Mouse (Mus musculus) bone marrow, adult 2 months (tissue): ENCODE data around the gene Il12b. TPM values are rescaled to one million over a fixed set of nuclear protein-coding genes. Genes with fewer than 3 reads are reported as not detected.

ENCODE experiments used
- H3K27ac ChIP-seq: fragments of 200-500 bp; 2 replicates; pipeline ENCODE4 v1.5.1; 2012; ENCODE audit warnings: low read depth, mild to moderate bottlenecking, control low read depth, inconsistent platforms, low read length; ENCODE audit not compliant: control insufficient read depth, poor library complexity, insufficient read depth
- H3K4me1 ChIP-seq: fragments of 200-500 bp; 2 replicates; pipeline ENCODE4 v1.6.1; 2011; ENCODE audit warnings: low read length; ENCODE audit not compliant: control insufficient read depth, insufficient read depth
- H3K4me3 ChIP-seq: fragments of 200-500 bp; replicated peaks from 2 replicates; pipeline ENCODE3; 2011; ENCODE audit warnings: mild to moderate bottlenecking, low read depth, low read length, control low read depth; ENCODE audit not compliant: control insufficient read depth
- CTCF ChIP-seq: fragments of 200-500 bp; IDR thresholded peaks from 2 replicates; pipeline ENCODE4 v1.5.1; 2011; ENCODE audit warnings: low read length, control low read depth; ENCODE audit not compliant: control insufficient read depth, insufficient read depth
- POLR2A ChIP-seq: fragments of 200-500 bp; IDR thresholded peaks from 2 replicates; pipeline ENCODE4 v1.6.1; 2011; ENCODE audit warnings: low read depth, mild to moderate bottlenecking, control low read depth, low read length, borderline replicate concordance; ENCODE audit not compliant: control insufficient read depth
- WGBS: fragments of 180-500 bp; shearing (Covaris S2); methylation state at CpG from one replicate; pipeline ENCODE4 v1.1.7; 2018; 5-methylcytosine and 5-hydroxymethylcytosine counted together
- polyA plus RNA-seq: library from polyadenylated mRNA; stranded (reverse); fragments of >200 nt; gene quantifications from 2 replicates; pipeline ENCODE4 v1.2.4, GENCODE M21; 2011; ENCODE audit warnings: low replicate concordance; ENCODE audit not compliant: missing spikeins, insufficient read depth, insufficient read length

The Il12b gene
- polyA plus RNA-seq, 1 experiment, result not detected

DNA sequence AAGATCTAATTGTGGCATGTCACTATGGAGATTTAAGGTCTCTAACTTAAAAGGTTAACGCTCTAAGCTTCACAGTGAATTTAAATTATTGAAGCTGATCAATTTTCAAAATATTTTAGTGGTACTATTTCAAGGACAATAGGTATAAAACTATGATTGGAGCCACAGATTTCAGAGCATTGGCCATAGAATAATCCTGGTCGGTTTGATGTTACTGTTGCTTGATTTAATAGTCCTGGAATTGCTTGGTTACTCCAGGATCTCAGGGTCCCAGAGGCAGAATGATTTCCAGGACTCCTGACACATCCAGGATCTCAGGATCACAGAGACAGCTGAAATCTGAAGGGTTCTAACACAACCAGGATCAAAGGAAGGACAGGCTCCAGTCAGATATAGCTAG, 12.8 kb upstream of the Il12b start:
- WGBS, result 82% methylated on average over 2 of the region's 2 CpGs
- Histone ChIP-seq H3K4me3 (no peak overlapping the region), H3K4me1 (no peaks in the 10 kb centered on the region; the same call in 1 of the 2 replicates), H3K27ac (no peak overlapping the region)
- TF ChIP-seq CTCF (no peak), POLR2A (no peak)

DNA sequence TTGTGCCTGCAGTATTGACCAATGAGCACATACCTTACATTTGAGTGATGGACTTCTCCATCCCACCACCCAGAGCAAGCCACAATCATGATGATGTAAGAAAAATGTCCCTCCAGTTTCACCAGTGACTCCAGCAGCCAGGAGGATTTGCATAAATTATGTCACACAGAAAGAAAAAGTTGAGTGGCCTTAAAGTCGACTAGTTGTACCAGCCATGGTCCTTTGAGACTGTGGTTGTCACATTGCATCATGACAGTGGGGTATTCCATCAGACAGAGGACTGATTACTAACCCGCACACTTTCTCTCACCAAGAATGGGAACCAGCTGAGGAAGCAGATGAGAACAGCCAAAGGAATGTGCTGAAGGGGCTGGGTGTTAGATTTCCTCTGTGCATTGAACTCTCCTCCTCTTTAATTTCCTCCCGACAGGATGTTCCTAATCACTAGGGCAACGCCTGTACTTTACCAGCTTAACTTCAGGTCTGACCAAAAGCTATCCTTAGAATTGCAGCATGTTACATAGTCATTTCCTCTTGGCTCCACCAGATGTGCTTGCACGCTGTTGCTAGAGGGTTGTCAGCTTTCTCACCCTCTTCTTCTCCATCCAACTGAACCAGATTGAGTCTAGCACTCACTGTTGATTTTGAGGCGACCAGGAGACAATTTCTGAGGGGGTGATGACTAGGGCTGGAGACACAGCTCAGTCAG, 9.7 kb upstream of the Il12b start:
- no peak overlapping the region for H3K4me3 ChIP-seq
- TF ChIP-seq CTCF (no peak), POLR2A (no peak)
- 4% methylated on average over 6 of the region's 6 CpGs for WGBS

DNA sequence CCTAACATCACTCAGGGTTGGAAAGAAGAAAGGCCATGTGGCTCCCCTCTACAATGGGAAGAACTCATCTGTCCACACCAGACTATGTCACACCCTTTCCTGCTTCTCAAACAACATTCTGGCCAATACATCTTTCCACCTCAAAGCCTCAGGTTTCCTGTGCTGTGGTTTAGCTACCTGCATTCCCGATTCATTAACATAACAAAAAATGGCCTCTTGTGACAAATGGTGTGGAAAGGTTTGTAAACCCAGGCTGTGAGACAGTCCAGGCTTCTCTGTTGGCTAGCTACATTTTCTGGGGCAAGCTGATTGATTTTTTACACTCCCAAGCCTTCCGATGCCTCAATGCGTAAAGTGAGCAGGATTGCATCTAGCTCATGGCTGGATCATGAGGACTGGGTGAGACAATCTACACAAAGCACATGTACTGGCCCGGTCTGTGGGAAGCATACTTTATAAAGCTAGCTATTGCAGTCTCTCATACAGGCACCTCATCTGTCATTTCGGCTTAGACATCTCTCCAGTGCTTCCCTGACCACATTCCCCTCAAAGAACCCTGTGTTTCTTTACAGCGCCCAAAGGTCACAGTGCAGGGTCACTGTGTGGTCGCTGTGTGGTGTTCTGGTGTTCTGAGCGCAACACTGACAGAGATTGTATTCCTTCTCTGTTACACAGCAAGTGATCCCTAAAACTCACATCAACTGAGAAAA, 6.6 kb upstream of the Il12b start:
- peaks cover 5% of the 10 kb centered on the region for H3K4me1 ChIP-seq
- no peak for TF ChIP-seq CTCF
- no peak for TF ChIP-seq POLR2A
- H3K4me3 ChIP-seq, result no peak overlapping the region
- WGBS, result 78% methylated on average over 8 of the region's 8 CpGs
- H3K27ac ChIP-seq, result no peak overlapping the region

More for the DNA sequence above, 9.7 kb upstream of the Il12b start:
- Histone ChIP-seq H3K4me1 (no peaks in the 10 kb centered on the region; the same call in 1 of the 2 replicates), H3K27ac (no peak overlapping the region)

DNA sequence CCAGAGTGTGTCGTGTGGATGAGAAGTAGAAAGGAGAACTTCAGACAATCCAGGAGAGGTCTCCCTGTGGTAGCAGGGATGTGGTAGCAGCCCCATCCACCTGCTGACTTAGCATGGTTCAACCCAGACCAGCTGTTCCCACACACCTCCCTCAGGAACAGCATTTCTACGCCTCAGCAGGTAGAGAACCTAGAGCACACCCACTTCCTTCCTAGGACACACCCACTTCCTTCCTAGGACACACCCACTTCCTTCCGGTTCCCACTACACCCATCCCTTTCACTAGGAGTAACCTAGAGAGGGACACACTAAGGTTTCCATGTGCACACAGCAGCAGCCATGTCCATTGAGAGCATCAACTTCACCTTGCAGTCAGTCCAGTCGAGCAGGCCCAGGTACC, 4.5 kb upstream of the Il12b start:
- TF ChIP-seq CTCF (no peak), POLR2A (no peak)
- WGBS, result 14% methylated on average over 4 of the region's 4 CpGs
- Histone ChIP-seq H3K4me1 (peaks cover 5% of the 10 kb centered on the region), H3K4me3 (no peak overlapping the region), H3K27ac (no peak overlapping the region)

DNA sequence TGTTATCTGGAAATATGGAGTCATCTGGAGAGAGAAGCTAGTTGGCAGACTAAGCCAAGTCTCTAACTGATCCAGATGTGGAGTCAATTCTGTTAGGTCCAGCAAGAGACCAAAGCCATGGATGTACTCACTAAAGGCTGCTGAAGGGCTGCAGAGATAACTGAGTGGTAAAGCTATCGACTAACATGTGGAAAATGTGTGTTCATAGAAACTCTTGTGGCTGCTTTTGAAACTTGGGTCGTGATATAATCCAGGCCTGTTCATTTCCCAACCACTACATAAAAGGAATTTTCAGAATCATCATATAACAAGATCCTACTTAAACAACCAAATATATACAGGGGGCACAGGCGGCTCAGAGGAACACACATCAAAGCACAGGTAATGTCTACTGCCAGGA, 2.3 kb upstream of the Il12b start:
- H3K27ac ChIP-seq, result no peak overlapping the region
- H3K4me1 ChIP-seq, result peaks cover 5% of the 10 kb centered on the region
- no peak overlapping the region for H3K4me3 ChIP-seq
- WGBS, result 73% methylated on average over 3 of the region's 3 CpGs
- no peak for TF ChIP-seq CTCF
- no peak for TF ChIP-seq POLR2A

DNA sequence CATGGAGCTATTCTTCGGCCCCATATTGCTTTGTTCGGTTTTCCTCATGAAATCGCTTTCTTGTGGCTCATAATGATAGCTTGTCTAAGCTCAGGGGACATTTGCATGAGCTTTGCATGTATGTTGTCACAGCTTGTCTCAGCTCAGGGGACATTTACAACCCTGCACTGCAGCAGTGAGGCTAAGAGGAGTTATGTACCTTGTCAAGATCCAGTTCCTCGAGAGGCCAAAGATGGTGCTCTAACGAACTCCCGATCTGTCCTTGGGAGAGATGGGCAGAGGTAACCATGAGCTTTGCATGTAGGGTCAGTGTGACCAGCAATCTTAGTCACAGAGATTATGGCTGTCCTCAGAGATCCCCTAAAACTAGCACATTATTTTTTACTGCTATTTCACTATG, 1.5 kb upstream of the Il12b start:
- no peak overlapping the region for H3K27ac ChIP-seq
- H3K4me1 ChIP-seq, result peaks cover 5% of the 10 kb centered on the region
- H3K4me3 ChIP-seq, result no peak overlapping the region
- 85% methylated on average over 6 of the region's 6 CpGs for WGBS
- TF ChIP-seq POLR2A, result no peak
- TF ChIP-seq CTCF, result no peak

DNA sequence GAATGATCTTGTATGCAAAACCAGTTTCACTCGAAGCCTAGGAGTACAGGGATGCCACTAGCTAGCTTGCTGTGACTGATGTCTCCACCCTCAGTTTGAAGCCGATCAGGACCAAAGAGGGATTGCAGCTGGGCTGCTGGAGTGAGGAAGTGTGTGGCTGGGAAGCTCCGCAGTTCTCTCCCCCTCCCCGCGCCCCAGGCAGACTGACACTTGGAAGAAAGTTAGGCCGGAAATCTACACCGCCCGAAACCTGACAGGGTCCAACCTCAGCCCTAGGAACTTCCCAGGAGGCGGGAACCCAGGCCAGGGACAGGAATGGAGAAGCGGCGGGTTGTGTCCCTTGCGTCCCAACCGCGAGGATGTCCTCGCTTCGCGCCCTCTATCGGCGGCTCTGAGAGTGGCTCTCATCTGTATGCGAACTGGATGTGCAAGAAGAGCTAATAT, 1.1 kb upstream of the Il12b start:
- H3K27ac ChIP-seq, result no peak overlapping the region
- H3K4me3 ChIP-seq, result no peak overlapping the region
- TF ChIP-seq POLR2A, result no peak
- peak; percentile 79 for TF ChIP-seq CTCF
- H3K4me1 ChIP-seq, result peaks cover 5% of the 10 kb centered on the region
- 7% methylated on average over 20 of the region's 20 CpGs for WGBS
